Mouse (Mus musculus): Measurements from ENCODE around the gene Vmn2r115. TPM values are rescaled to one million over a fixed set of nuclear protein-coding genes. Genes with fewer than 3 reads are reported as not detected.

Vmn2r115 gene
- not detected for polyA plus RNA-seq (2015; fragmentation: Illumina TruSeq; extraction: RNeasy Lipid Tissue Mini Kit (QIAGEN cat#74804); ENCODE audit: low read depth, low replicate concordance)

GRCm38 (mm10) chr17:23343441-23343840 lies at the start of gene Vmn2r115:
Gene Vmn2r115 (plus strand): TSS chr17:23343741.

DNA sequence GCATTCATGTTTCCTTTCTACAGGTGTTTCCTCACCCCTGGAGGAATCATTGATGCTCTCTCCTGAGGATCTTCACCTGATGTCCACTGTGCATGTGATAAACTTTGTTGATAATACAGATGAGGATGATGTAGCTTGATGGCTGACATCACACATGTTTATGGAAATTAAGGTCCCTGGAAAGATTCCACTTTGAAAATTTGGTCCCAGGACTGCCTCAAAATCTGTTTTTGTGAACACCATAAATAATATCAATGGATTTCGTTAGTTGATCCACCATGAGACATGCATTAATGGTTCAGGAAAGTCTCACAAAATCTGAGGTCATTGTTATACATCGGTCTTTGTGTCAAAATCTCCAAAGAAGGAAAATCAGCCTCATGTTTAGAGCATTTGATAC lies 31.1 kb upstream of the Vmn2r115 start, which contains the start of gene Vmn2r114:
Gene Vmn2r114, minus strand, starts transcription at position 101 of the 400 bp plus-strand sequence.

GRCm38 (mm10) chr17:23384304-23384703 lies 40.8 kb downstream of the Vmn2r115 start, which contains the start of gene Vmn2r116:
Gene Vmn2r116 (plus strand): TSS chr17:23384604.

Other genes starting within 250 kb of the Vmn2r115 start
- gene Zfp40, start 150.5 kb upstream of the Vmn2r115 start, polyA plus RNA-seq (2015; fragmentation: Illumina TruSeq; extraction: RNeasy Lipid Tissue Mini Kit (QIAGEN cat#74804); ENCODE audit: low read depth, low replicate concordance): 19.3 TPM
- gene Vmn2r114, start 31.2 kb upstream of the Vmn2r115 start, polyA plus RNA-seq (2015; fragmentation: Illumina TruSeq; extraction: RNeasy Lipid Tissue Mini Kit (QIAGEN cat#74804); ENCODE audit: low read depth, low replicate concordance): not detected
- gene Vmn2r116, start 40.9 kb downstream of the Vmn2r115 start, polyA plus RNA-seq (2015; fragmentation: Illumina TruSeq; extraction: RNeasy Lipid Tissue Mini Kit (QIAGEN cat#74804); ENCODE audit: low read depth, low replicate concordance): not detected
- gene Vmn2r117, start 136.0 kb downstream of the Vmn2r115 start, polyA plus RNA-seq (2015; fragmentation: Illumina TruSeq; extraction: RNeasy Lipid Tissue Mini Kit (QIAGEN cat#74804); ENCODE audit: low read depth, low replicate concordance): not detected
- gene Zfp213, start 220.5 kb downstream of the Vmn2r115 start, polyA plus RNA-seq (2015; fragmentation: Illumina TruSeq; extraction: RNeasy Lipid Tissue Mini Kit (QIAGEN cat#74804); ENCODE audit: low read depth, low replicate concordance): 5.8 TPM

Measured in brain, adult 10 weeks (tissue).